Mouse (Mus musculus) MEL (cell line): ENCODE data around the gene St6gal1. TPM values are rescaled to one million over a fixed set of nuclear protein-coding genes. Genes with fewer than 3 reads are reported as not detected.

Experiments used
- DNase-seq: peaks from one replicate; pipeline ENCODE4 v3.0.0; 2011; ENCODE audit warnings: low read depth, low spot score
- H3K27ac ChIP-seq: 2 replicates; pipeline ENCODE4 v1.5.1; 2012; ENCODE audit warnings: low read depth, mild to moderate bottlenecking, control low read depth, low read length, moderate library complexity; ENCODE audit not compliant: control insufficient read depth
- H3K27me3 ChIP-seq, 2 experiments: fragments of 150-350 bp in 1 of 2; sonication (generic) in 1 of 2; 2 replicates each; pipeline ENCODE4 v1.6.1; 2012; ENCODE audit warnings: low read length in 2 of 2, mild to moderate bottlenecking in 2 of 2, improper control_type of control experiment in 1 of 2, moderate library complexity in 1 of 2; ENCODE audit not compliant: insufficient read depth in 2 of 2, control insufficient read depth in 1 of 2
- H3K36me3 ChIP-seq, 2 experiments: 2 replicates each; pipeline ENCODE4 v1.6.1; 2012 to 2014; ENCODE audit warnings: low read length in 2 of 2, improper control_type of control experiment in 1 of 2, inconsistent platforms in 1 of 2, mild to moderate bottlenecking in 1 of 2; ENCODE audit not compliant: insufficient read depth in 2 of 2, control insufficient read depth in 1 of 2
- H3K4me1 ChIP-seq, 2 experiments: fragments of 150-350 bp in 1 of 2; sonication (generic) in 1 of 2; 2 replicates each; pipeline ENCODE4 v1.6.1; 2012; ENCODE audit warnings: low read length in 2 of 2, improper control_type of control experiment in 1 of 2, mild to moderate bottlenecking in 1 of 2; ENCODE audit not compliant: insufficient read depth in 2 of 2, control insufficient read depth in 1 of 2
- H3K4me3 ChIP-seq, 2 experiments: fragments of 150-350 bp in 1 of 2; sonication (generic) in 1 of 2; 2 replicates each; pipeline ENCODE4 v1.5.1; 2012; ENCODE audit warnings: low read depth in 2 of 2, low read length in 2 of 2, mild to moderate bottlenecking in 2 of 2, moderate library complexity in 2 of 2, control low read depth in 1 of 2, improper control_type of control experiment in 1 of 2; ENCODE audit not compliant: control insufficient read depth in 1 of 2, insufficient read depth in 1 of 2
- H3K79me2 ChIP-seq: 2 replicates; pipeline ENCODE4 v1.6.1; 2012; ENCODE audit warnings: mild to moderate bottlenecking, low read length, moderate library complexity; ENCODE audit not compliant: control insufficient read depth, poor library complexity, insufficient read depth
- H3K9ac ChIP-seq: 2 replicates; pipeline ENCODE4 v1.6.1; 2012; ENCODE audit warnings: low read depth, mild to moderate bottlenecking, control low read depth, low read length, moderate library complexity; ENCODE audit not compliant: control insufficient read depth, poor library complexity, severe bottlenecking
- H3K9me3 ChIP-seq: fragments of 150-350 bp; sonication (generic); replicated peaks from 2 replicates; pipeline ENCODE4 v1.6.1; 2012; ENCODE audit warnings: mild to moderate bottlenecking, low read length, improper control_type of control experiment, moderate library complexity; ENCODE audit not compliant: insufficient read depth
- CTCF ChIP-seq, 3 experiments: IDR thresholded peaks in 2 of 3; conservative IDR thresholded peaks in 1 of 3; 2 replicates each; pipeline ENCODE4 v1.5.1; 2011 to 2012; ENCODE audit warnings: low read length in 3 of 3, low read depth in 2 of 3, mild to moderate bottlenecking in 2 of 3, improper control_type of control experiment in 1 of 3, inconsistent platforms in 1 of 3, mixed read lengths in 1 of 3, moderate library complexity in 1 of 3; ENCODE audit not compliant: control insufficient read depth in 1 of 3, insufficient read depth in 1 of 3, poor library complexity in 1 of 3, severe bottlenecking in 1 of 3
- ELF1 ChIP-seq: IDR thresholded peaks from 2 replicates; pipeline ENCODE4 v1.6.1; 2014; ENCODE audit warnings: low read depth, mild to moderate bottlenecking, inconsistent platforms, low read length, improper control_type of control experiment, moderate library complexity
- EP300 ChIP-seq, 2 experiments: IDR thresholded peaks; 2 replicates each; pipeline ENCODE4 v1.6.1; 2011; ENCODE audit warnings: improper control_type of control experiment in 2 of 2, low read length in 2 of 2, low read depth in 1 of 2, mild to moderate bottlenecking in 1 of 2
- ETS1 ChIP-seq: IDR thresholded peaks from 2 replicates; pipeline ENCODE4 v1.6.1; 2012; ENCODE audit warnings: low read depth, mild to moderate bottlenecking, inconsistent platforms, low read length, improper control_type of control experiment, moderate library complexity
- GATA1 ChIP-seq: IDR thresholded peaks from 2 replicates; pipeline ENCODE4 v1.6.1; 2011; ENCODE audit warnings: low read depth, low read length, improper control_type of control experiment
- JUND ChIP-seq: IDR thresholded peaks from 2 replicates; pipeline ENCODE4 v1.6.1; 2011; ENCODE audit warnings: low read depth, mild to moderate bottlenecking, improper control_type of control experiment, low read length
- KAT2A ChIP-seq: conservative IDR thresholded peaks from 2 replicates; pipeline ENCODE4 v1.6.1; 2012; ENCODE audit warnings: low read depth, low read length, improper control_type of control experiment, inconsistent platforms
- MAFK ChIP-seq: IDR thresholded peaks from 2 replicates; pipeline ENCODE4 v1.6.1; 2011; ENCODE audit warnings: low read depth, mild to moderate bottlenecking, low read length, improper control_type of control experiment, borderline replicate concordance
- MAZ ChIP-seq: IDR thresholded peaks from 2 replicates; pipeline ENCODE4 v1.6.1; 2012; ENCODE audit warnings: low read depth, mild to moderate bottlenecking, inconsistent platforms, low read length, improper control_type of control experiment
- MXI1 ChIP-seq: IDR thresholded peaks from 2 replicates; pipeline ENCODE4 v1.6.1; 2011; ENCODE audit warnings: mild to moderate bottlenecking, low read depth, low read length, improper control_type of control experiment
- NRF1 ChIP-seq: IDR thresholded peaks from 2 replicates; pipeline ENCODE4 v1.6.1; 2014; ENCODE audit warnings: low read depth, mild to moderate bottlenecking, inconsistent platforms, low read length, improper control_type of control experiment, moderate library complexity; ENCODE audit not compliant: poor library complexity, insufficient read depth, severe bottlenecking
- POLR2A ChIP-seq, 2 experiments: IDR thresholded peaks; 2 replicates each; pipeline ENCODE4 v1.6.1; 2011 to 2012; ENCODE audit warnings: low read length in 2 of 2, mild to moderate bottlenecking in 2 of 2, control low read depth in 1 of 2, improper control_type of control experiment in 1 of 2, low read depth in 1 of 2, moderate library complexity in 1 of 2; ENCODE audit not compliant: control insufficient read depth in 1 of 2, insufficient read depth in 1 of 2, poor library complexity in 1 of 2
- POLR2AphosphoS2 ChIP-seq: IDR thresholded peaks from 2 replicates; pipeline ENCODE4 v1.6.1; 2011; ENCODE audit warnings: low read length, improper control_type of control experiment
- POLR2AphosphoS5 ChIP-seq: IDR thresholded peaks from 2 replicates; pipeline ENCODE4 v1.6.1; 2012; ENCODE audit warnings: low read depth, borderline replicate concordance, mild to moderate bottlenecking, inconsistent platforms, low read length, moderate library complexity, mixed read lengths
- SIN3A ChIP-seq: IDR thresholded peaks from 2 replicates; pipeline ENCODE4 v1.6.1; 2012; ENCODE audit warnings: low read length, improper control_type of control experiment, inconsistent platforms
- TBP ChIP-seq: IDR thresholded peaks from 2 replicates; pipeline ENCODE4 v1.8.0; 2011; ENCODE audit warnings: low read depth, low read length, improper control_type of control experiment
- TCF12 ChIP-seq: IDR thresholded peaks from 2 replicates; pipeline ENCODE4 v1.6.1; 2014; ENCODE audit warnings: low read depth, mild to moderate bottlenecking, inconsistent platforms, low read length, improper control_type of control experiment, moderate library complexity
- USF1 ChIP-seq: IDR thresholded peaks from 2 replicates; pipeline ENCODE4 v1.6.1; 2014; ENCODE audit warnings: low read depth, mild to moderate bottlenecking, inconsistent platforms, low read length, improper control_type of control experiment, moderate library complexity
- ZKSCAN1 ChIP-seq: IDR thresholded peaks from 2 replicates; pipeline ENCODE4 v1.6.1; 2012; ENCODE audit warnings: low read depth, mild to moderate bottlenecking, inconsistent platforms, low read length, improper control_type of control experiment, moderate library complexity
- ZMIZ1 ChIP-seq: IDR thresholded peaks from 2 replicates; pipeline ENCODE4 v1.6.1; 2012; ENCODE audit warnings: low read depth, mild to moderate bottlenecking, inconsistent platforms, low read length, improper control_type of control experiment, moderate library complexity
- ZNF384 ChIP-seq: IDR thresholded peaks from 2 replicates; pipeline ENCODE4 v1.6.1; 2012; ENCODE audit warnings: low read depth, mild to moderate bottlenecking, inconsistent platforms, low read length, improper control_type of control experiment
- polyA plus RNA-seq, 2 experiments: library from polyadenylated mRNA; stranded (reverse) in 1 of 2; unstranded in 1 of 2; fragments of >175 nt in 1 of 2; fragments of >200 nt in 1 of 2; gene quantifications; 2 replicates each; pipeline versions ENCODE4 v1.2.1 to v1.2.4; 2012; ENCODE audit warnings: low replicate concordance in 2 of 2, low read depth in 1 of 2; ENCODE audit not compliant: insufficient read length in 2 of 2, insufficient read depth in 1 of 2, missing spikeins in 1 of 2
- total RNA-seq: library from RNA; depleted of rRNA; stranded (reverse); fragments of 300-350 nt; gene quantifications from 2 replicates; pipeline ENCODE4 v1.2.3, GENCODE M21; 2012

Gene St6gal1
- total and polyA plus RNA-seq, 3 experiments: not detected

DNA sequence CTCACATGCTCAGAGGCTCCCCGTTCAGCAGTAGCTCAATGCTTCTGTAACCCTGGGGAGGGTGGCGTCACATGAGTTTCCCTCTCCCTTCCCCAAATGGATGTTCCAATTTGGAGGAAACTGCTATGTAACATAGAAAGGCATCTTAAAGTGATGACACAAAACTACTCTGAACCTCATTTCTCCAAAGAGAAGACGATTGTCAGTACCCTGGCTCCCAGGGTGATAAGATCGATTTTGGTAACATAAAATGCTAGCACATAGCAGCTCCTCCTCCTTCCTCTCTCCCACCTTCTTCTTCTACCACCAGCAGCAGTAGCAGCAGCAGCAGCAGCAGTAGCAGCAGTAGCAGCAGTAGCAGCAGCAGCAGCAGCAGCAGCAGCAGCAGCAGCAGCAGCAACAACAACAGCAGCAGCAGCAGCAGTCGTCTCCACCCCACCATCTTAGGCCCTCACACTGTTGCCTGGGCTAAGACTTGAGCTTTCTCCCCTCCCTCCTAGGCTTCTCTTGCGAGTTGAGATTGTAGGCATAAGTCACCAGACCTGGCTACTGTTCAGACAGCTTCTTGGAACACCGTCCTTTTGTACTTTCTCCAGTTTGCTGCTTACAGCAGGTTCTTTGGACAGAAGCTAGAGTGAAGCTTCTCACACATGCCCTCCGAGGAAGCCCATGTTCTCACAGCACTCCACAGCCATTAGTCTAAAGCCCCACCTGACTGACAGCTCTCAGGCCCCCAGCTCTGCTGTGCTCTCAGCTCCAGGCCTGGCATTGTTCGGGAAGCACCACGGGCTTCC is 81.5 kb downstream of the St6gal1 start:
- Histone ChIP-seq H3K79me2 (no peaks in the 10 kb centered on the region), H3K9me3 (no peaks in the 10 kb centered on the region), H3K27me3 (no peaks in the 10 kb centered on the region), H3K4me3 (no peak overlapping the region), H3K9ac (no peak overlapping the region), H3K27ac (no peak overlapping the region), H3K36me3 (no peaks in the 10 kb centered on the region), H3K4me1 (no peaks in the 10 kb centered on the region)
- no peak for DNase-seq
- TF ChIP-seq TBP (no peak), CTCF (IDR thresholded peaks at IDR 0.05 in 2 of 3, conservative IDR thresholded peaks at IDR 0.05 in 1 of 3; ENCODE audit: control insufficient read depth in 1 of 3, insufficient read depth in 1 of 3, low read depth in 2 of 3, low read length in 3 of 3, poor library complexity in 1 of 3, severe bottlenecking in 1 of 3) (no peak), ETS1 (no peak), ZMIZ1 (no peak)

DNA sequence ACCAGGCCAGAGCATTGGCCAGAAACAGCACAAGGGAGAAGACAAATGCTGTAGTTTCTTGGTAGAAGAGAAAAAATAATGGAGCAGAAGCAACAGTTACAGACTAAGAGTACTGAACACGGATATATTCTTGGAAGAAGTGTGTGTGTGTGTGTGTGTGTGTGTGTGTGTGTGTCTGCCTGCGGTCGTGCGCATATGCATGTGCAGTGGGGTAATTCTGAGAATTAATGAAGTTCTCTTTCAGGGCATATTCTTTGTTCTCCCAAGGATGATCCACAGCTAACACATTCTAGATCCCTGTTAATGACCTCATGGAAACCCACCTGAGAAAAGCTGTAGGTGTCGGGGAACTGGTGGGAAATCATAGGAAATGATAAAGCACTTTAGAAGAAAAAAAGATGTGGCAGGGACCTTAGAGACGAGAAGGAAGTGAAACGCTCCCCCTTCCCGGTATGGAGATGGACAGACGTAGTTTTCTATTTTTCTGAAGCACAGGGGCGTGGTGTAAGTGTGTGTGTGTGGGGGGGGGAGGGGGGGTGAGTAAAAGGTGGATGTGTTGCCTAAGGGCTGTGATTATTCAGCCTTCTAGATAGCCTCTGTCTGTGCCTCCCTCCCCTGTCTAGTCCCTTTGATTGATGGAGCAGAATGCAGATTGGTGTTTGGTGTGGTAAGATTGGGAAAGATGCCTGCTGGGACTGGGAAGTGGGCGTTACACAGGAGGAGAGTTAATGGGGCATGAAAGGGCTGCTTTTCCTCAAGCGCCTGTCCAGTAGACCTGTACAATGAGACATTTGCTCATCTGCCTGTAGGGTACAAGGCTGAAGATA is 82.8 kb downstream of the St6gal1 start:
- TF ChIP-seq POLR2A (IDR thresholded peaks at IDR 0.05; ENCODE audit: control insufficient read depth in 1 of 2, insufficient read depth in 1 of 2, low read depth in 1 of 2, low read length in 2 of 2, poor library complexity in 1 of 2) (no peak), SIN3A (no peak), ETS1 (no peak), ZNF384 (no peak), POLR2AphosphoS2 (no peak), MXI1 (no peak), EP300 (IDR thresholded peaks at IDR 0.05; ENCODE audit: low read depth in 1 of 2, low read length in 2 of 2) (no peak), ELF1 (no peak), TCF12 (no peak), USF1 (no peak), POLR2AphosphoS5 (no peak), MAZ (no peak), NRF1 (no peak), KAT2A (no peak), CTCF (IDR thresholded peaks at IDR 0.05 in 2 of 3, conservative IDR thresholded peaks at IDR 0.05 in 1 of 3; ENCODE audit: control insufficient read depth in 1 of 3, insufficient read depth in 1 of 3, low read depth in 2 of 3, low read length in 3 of 3, poor library complexity in 1 of 3, severe bottlenecking in 1 of 3) (no peak), GATA1 (no peak), ZKSCAN1 (no peak), JUND (no peak), TBP (no peak), MAFK (no peak)
- H3K4me3 ChIP-seq: no peak overlapping the region
- H3K27me3 ChIP-seq: no peaks in the 10 kb centered on the region
- H3K27ac ChIP-seq: no peak overlapping the region
- no peaks in the 10 kb centered on the region for H3K9me3 ChIP-seq
- H3K9ac ChIP-seq: no peak overlapping the region
- H3K4me1 ChIP-seq: no peaks in the 10 kb centered on the region
- H3K36me3 ChIP-seq: no peaks in the 10 kb centered on the region
- H3K79me2 ChIP-seq: no peaks in the 10 kb centered on the region
- no peak for DNase-seq
